Mouse (Mus musculus): ENCODE data around the gene Tmem141. TPM values are rescaled to one million over a fixed set of nuclear protein-coding genes. Genes with fewer than 3 reads are reported as not detected.

The Tmem141 gene
- polyA plus RNA-seq, 1 experiment from 2014 or later = 13.4 TPM

- peaks cover 61% of the 10 kb centered on the region for H3K36me3 ChIP-seq (ENCODE audit: control insufficient read depth, insufficient read depth, low read length)
- no peak for DNase-seq (ENCODE audit: low spot score)
- no peak overlapping the region for H3K4me2 ChIP-seq
- no peaks in the 10 kb centered on the region for H3K9me3 ChIP-seq (ENCODE audit: control insufficient read depth, low read length)
- H3K9ac ChIP-seq (ENCODE audit: low read depth, low read length) = no peak overlapping the region
- 84% methylated on average over 1 of the region's 1 CpGs for WGBS
- no peaks in the 10 kb centered on the region for H3K27me3 ChIP-seq (replicated peaks; ENCODE audit: control insufficient read depth, insufficient read depth, low read length)
- no peaks in the 10 kb centered on the region for H3K4me1 ChIP-seq (replicated peaks; ENCODE audit: control insufficient read depth, insufficient read depth, low read length)
- H3K27ac ChIP-seq (ENCODE audit: low read depth, low read length) = no peak overlapping the region
- H3K4me3 ChIP-seq (ENCODE audit: low read depth, low read length) = no peak overlapping the region
- ATAC-seq (replicated peaks; ENCODE audit: low FRiP score) = no peak
Measured at GRCm38 (mm10) chr2:25598749-25599148, 23.1 kb downstream of the Tmem141 start.

- ATAC-seq (replicated peaks; ENCODE audit: low FRiP score) = no peak
- H3K27ac ChIP-seq (ENCODE audit: low read depth, low read length) = no peak overlapping the region
- WGBS = 87% methylated on average over 5 of the region's 5 CpGs
Measured at GRCm38 (mm10) chr2:25596765-25597510, 24.9 kb downstream of the Tmem141 start.

GRCm38 (mm10) chr2:25591863-25592262 lies 29.9 kb downstream of the Tmem141 start:
- H3K27ac ChIP-seq (ENCODE audit: low read depth, low read length) = no peak overlapping the region
- no peaks in the 10 kb centered on the region for H3K4me1 ChIP-seq (replicated peaks; ENCODE audit: control insufficient read depth, insufficient read depth, low read length)
- H3K9me3 ChIP-seq (ENCODE audit: control insufficient read depth, low read length) = no peaks in the 10 kb centered on the region
- WGBS = 78% methylated on average over 2 of the region's 2 CpGs
- H3K27me3 ChIP-seq (replicated peaks; ENCODE audit: control insufficient read depth, insufficient read depth, low read length) = no peaks in the 10 kb centered on the region
- ATAC-seq (replicated peaks; ENCODE audit: low FRiP score) (no peak), DNase-seq (ENCODE audit: low spot score) (no peak)
- no peak overlapping the region for H3K4me3 ChIP-seq (ENCODE audit: low read depth, low read length)
- no peak overlapping the region for H3K9ac ChIP-seq (ENCODE audit: low read depth, low read length)
- H3K4me2 ChIP-seq = no peak overlapping the region
- H3K36me3 ChIP-seq (ENCODE audit: control insufficient read depth, insufficient read depth, low read length) = peaks cover 50% of the 10 kb centered on the region

More at GRCm38 (mm10) chr2:25596765-25597510, 24.9 kb downstream of the Tmem141 start:
- H3K36me3 ChIP-seq (ENCODE audit: control insufficient read depth, insufficient read depth, low read length) = peaks cover 74% of the 10 kb centered on the region
- no peaks in the 10 kb centered on the region for H3K27me3 ChIP-seq (replicated peaks; ENCODE audit: control insufficient read depth, insufficient read depth, low read length)
- no peak overlapping the region for H3K4me2 ChIP-seq
- H3K9ac ChIP-seq (ENCODE audit: low read depth, low read length) = no peak overlapping the region
- no peaks in the 10 kb centered on the region for H3K4me1 ChIP-seq (replicated peaks; ENCODE audit: control insufficient read depth, insufficient read depth, low read length)
- DNase-seq (ENCODE audit: low spot score) = no peak
- no peak overlapping the region for H3K4me3 ChIP-seq (ENCODE audit: low read depth, low read length)
- no peaks in the 10 kb centered on the region for H3K9me3 ChIP-seq (ENCODE audit: control insufficient read depth, low read length)

GRCm38 (mm10) chr2:25588227-25588907 lies 33.4 kb downstream of the Tmem141 start:
- Histone ChIP-seq H3K27ac (ENCODE audit: low read depth, low read length) (no peak overlapping the region), H3K4me3 (ENCODE audit: low read depth, low read length) (no peak overlapping the region), H3K36me3 (ENCODE audit: control insufficient read depth, insufficient read depth, low read length) (peaks cover 35% of the 10 kb centered on the region), H3K4me1 (replicated peaks; ENCODE audit: control insufficient read depth, insufficient read depth, low read length) (no peaks in the 10 kb centered on the region), H3K4me2 (no peak overlapping the region), H3K9me3 (ENCODE audit: control insufficient read depth, low read length) (no peaks in the 10 kb centered on the region), H3K27me3 (replicated peaks; ENCODE audit: control insufficient read depth, insufficient read depth, low read length) (no peaks in the 10 kb centered on the region), H3K9ac (ENCODE audit: low read depth, low read length) (no peak overlapping the region)
- WGBS = 85% methylated on average over 8 of the region's 8 CpGs
- no peak for DNase-seq (ENCODE audit: low spot score)
- ATAC-seq (replicated peaks; ENCODE audit: low FRiP score) = no peak

- peaks cover 26% of the 10 kb centered on the region for H3K36me3 ChIP-seq (ENCODE audit: control insufficient read depth, insufficient read depth, low read length)
- H3K9me3 ChIP-seq (ENCODE audit: control insufficient read depth, low read length) = no peaks in the 10 kb centered on the region
- DNase-seq (ENCODE audit: low spot score) (no peak), ATAC-seq (replicated peaks; ENCODE audit: low FRiP score) (no peak)
- H3K4me3 ChIP-seq (ENCODE audit: low read depth, low read length) = no peak overlapping the region
- H3K27ac ChIP-seq (ENCODE audit: low read depth, low read length) = no peak overlapping the region
- H3K9ac ChIP-seq (ENCODE audit: low read depth, low read length) = no peak overlapping the region
- no peak overlapping the region for H3K4me2 ChIP-seq
- 91% methylated on average over 8 of the region's 8 CpGs for WGBS
- peaks cover 9% of the 10 kb centered on the region for H3K4me1 ChIP-seq (replicated peaks; ENCODE audit: control insufficient read depth, insufficient read depth, low read length)
- H3K27me3 ChIP-seq (replicated peaks; ENCODE audit: control insufficient read depth, insufficient read depth, low read length) = no peaks in the 10 kb centered on the region
Measured at GRCm38 (mm10) chr2:25587290-25587689, 34.5 kb downstream of the Tmem141 start.

- 87% methylated on average over 3 of the region's 3 CpGs for WGBS
- ATAC-seq (replicated peaks; ENCODE audit: low FRiP score) = no peak
- peaks cover 19% of the 10 kb centered on the region for H3K4me1 ChIP-seq (replicated peaks; ENCODE audit: control insufficient read depth, insufficient read depth, low read length)
- H3K9me3 ChIP-seq (ENCODE audit: control insufficient read depth, low read length) = no peaks in the 10 kb centered on the region
- H3K36me3 ChIP-seq (ENCODE audit: control insufficient read depth, insufficient read depth, low read length) = peaks cover 19% of the 10 kb centered on the region
- DNase-seq (ENCODE audit: low spot score) = no peak
- H3K9ac ChIP-seq (ENCODE audit: low read depth, low read length) = no peak overlapping the region
- H3K27me3 ChIP-seq (replicated peaks; ENCODE audit: control insufficient read depth, insufficient read depth, low read length) = peaks cover 6% of the 10 kb centered on the region
- H3K27ac ChIP-seq (ENCODE audit: low read depth, low read length) = no peak overlapping the region
- no peak overlapping the region for H3K4me2 ChIP-seq
- H3K4me3 ChIP-seq (ENCODE audit: low read depth, low read length) = no peak overlapping the region
Measured at GRCm38 (mm10) chr2:25585601-25586000, 36.2 kb downstream of the Tmem141 start.

- no peak for DNase-seq (ENCODE audit: low spot score)
Measured at GRCm38 (mm10) chr2:25584856-25585255, 36.9 kb downstream of the Tmem141 start.

GRCm38 (mm10) chr2:25584152-25584551 lies 37.7 kb downstream of the Tmem141 start:
- no peak for ATAC-seq (replicated peaks; ENCODE audit: low FRiP score)
- no peak overlapping the region for H3K9ac ChIP-seq (ENCODE audit: low read depth, low read length)
- no peak for DNase-seq (ENCODE audit: low spot score)
- no peaks in the 10 kb centered on the region for H3K9me3 ChIP-seq (ENCODE audit: control insufficient read depth, low read length)
- no peak overlapping the region for H3K4me3 ChIP-seq (ENCODE audit: low read depth, low read length)
- H3K27ac ChIP-seq (ENCODE audit: low read depth, low read length) = no peak overlapping the region
- 94% methylated on average over 3 of the region's 3 CpGs for WGBS
- peaks cover 23% of the 10 kb centered on the region for H3K4me1 ChIP-seq (replicated peaks; ENCODE audit: control insufficient read depth, insufficient read depth, low read length)
- no peak overlapping the region for H3K4me2 ChIP-seq
- peaks cover 21% of the 10 kb centered on the region for H3K27me3 ChIP-seq (replicated peaks; ENCODE audit: control insufficient read depth, insufficient read depth, low read length)
- peaks cover 14% of the 10 kb centered on the region for H3K36me3 ChIP-seq (ENCODE audit: control insufficient read depth, insufficient read depth, low read length)

More at GRCm38 (mm10) chr2:25584856-25585255, 36.9 kb downstream of the Tmem141 start:
- Histone ChIP-seq H3K36me3 (ENCODE audit: control insufficient read depth, insufficient read depth, low read length) (peaks cover 14% of the 10 kb centered on the region), H3K9ac (ENCODE audit: low read depth, low read length) (no peak overlapping the region), H3K4me2 (no peak overlapping the region), H3K4me1 (replicated peaks; ENCODE audit: control insufficient read depth, insufficient read depth, low read length) (peaks cover 19% of the 10 kb centered on the region), H3K27me3 (replicated peaks; ENCODE audit: control insufficient read depth, insufficient read depth, low read length) (peaks cover 14% of the 10 kb centered on the region), H3K4me3 (ENCODE audit: low read depth, low read length) (no peak overlapping the region), H3K27ac (ENCODE audit: low read depth, low read length) (no peak overlapping the region), H3K9me3 (ENCODE audit: control insufficient read depth, low read length) (no peaks in the 10 kb centered on the region)
- ATAC-seq (replicated peaks; ENCODE audit: low FRiP score) = no peak
- WGBS = 86% methylated on average over 4 of the region's 4 CpGs

GRCm38 (mm10) chr2:25583571-25583970 lies 38.2 kb downstream of the Tmem141 start:
- Histone ChIP-seq H3K4me2 (no peak overlapping the region), H3K36me3 (ENCODE audit: control insufficient read depth, insufficient read depth, low read length) (peaks cover 11% of the 10 kb centered on the region), H3K27me3 (replicated peaks; ENCODE audit: control insufficient read depth, insufficient read depth, low read length) (peaks cover 27% of the 10 kb centered on the region), H3K9ac (ENCODE audit: low read depth, low read length) (no peak overlapping the region), H3K4me1 (replicated peaks; ENCODE audit: control insufficient read depth, insufficient read depth, low read length) (peaks cover 25% of the 10 kb centered on the region), H3K9me3 (ENCODE audit: control insufficient read depth, low read length) (no peaks in the 10 kb centered on the region), H3K27ac (ENCODE audit: low read depth, low read length) (no peak overlapping the region), H3K4me3 (ENCODE audit: low read depth, low read length) (no peak overlapping the region)
- DNase-seq (ENCODE audit: low spot score) (no peak), ATAC-seq (replicated peaks; ENCODE audit: low FRiP score) (no peak)
- 69% methylated on average over 4 of the region's 4 CpGs for WGBS

All from liver, embryonic 11.5 days (tissue).